Mouse (Mus musculus): ENCODE results near the gene Slamf6. TPM values are rescaled to one million over a fixed set of nuclear protein-coding genes. Genes with fewer than 3 reads are reported as not detected.

Gene Slamf6
- polyA plus RNA-seq, 1 experiment, result not detected

GRCm38 (mm10) chr1:171921641-171922040, 4.3 kb downstream of the Slamf6 start:
- H3K4me1 ChIP-seq (ENCODE audit: control insufficient read depth, insufficient read depth, low read length), result no peaks in the 10 kb centered on the region
- no peak overlapping the region for H3K4me3 ChIP-seq (ENCODE audit: insufficient read depth, low read length)
- TF ChIP-seq CTCF (IDR thresholded peaks at IDR 0.05; ENCODE audit: borderline replicate concordance, insufficient read depth, low read length), result no peak
- TF ChIP-seq POLR2A (IDR thresholded peaks at IDR 0.05; ENCODE audit: low read depth, low read length), result no peak
- no peak overlapping the region for H3K27ac ChIP-seq (ENCODE audit: insufficient read depth, low read length)

- Histone ChIP-seq H3K4me3 (ENCODE audit: insufficient read depth, low read length) (no peak overlapping the region), H3K27ac (ENCODE audit: insufficient read depth, low read length) (no peak overlapping the region), H3K4me1 (ENCODE audit: control insufficient read depth, insufficient read depth, low read length) (no peaks in the 10 kb centered on the region)
- TF ChIP-seq CTCF (IDR thresholded peaks at IDR 0.05; ENCODE audit: borderline replicate concordance, insufficient read depth, low read length) (no peak), POLR2A (IDR thresholded peaks at IDR 0.05; ENCODE audit: low read depth, low read length) (no peak)
These were observed 5.5 kb downstream of the Slamf6 start for GRCm38 (mm10) chr1:171922844-171923243.

- Histone ChIP-seq H3K27ac (ENCODE audit: insufficient read depth, low read length) (no peak overlapping the region), H3K4me1 (ENCODE audit: control insufficient read depth, insufficient read depth, low read length) (no peaks in the 10 kb centered on the region)
- TF ChIP-seq POLR2A (IDR thresholded peaks at IDR 0.05; ENCODE audit: low read depth, low read length) (no peak), CTCF (IDR thresholded peaks at IDR 0.05; ENCODE audit: borderline replicate concordance, insufficient read depth, low read length) (no peak)
These were observed 7.6 kb downstream of the Slamf6 start for GRCm38 (mm10) chr1:171924900-171925299.

GRCm38 (mm10) chr1:171933851-171934250, 16.5 kb downstream of the Slamf6 start:
- H3K4me3 ChIP-seq (ENCODE audit: insufficient read depth, low read length), result no peak overlapping the region
- no peak for TF ChIP-seq CTCF (IDR thresholded peaks at IDR 0.05; ENCODE audit: borderline replicate concordance, insufficient read depth, low read length)

More at GRCm38 (mm10) chr1:171924900-171925299, 7.6 kb downstream of the Slamf6 start:
- H3K4me3 ChIP-seq (ENCODE audit: insufficient read depth, low read length), result no peak overlapping the region

GRCm38 (mm10) chr1:171938952-171939948, 21.9 kb downstream of the Slamf6 start:
- H3K27ac ChIP-seq (ENCODE audit: insufficient read depth, low read length), result no peak overlapping the region
- TF ChIP-seq POLR2A (IDR thresholded peaks at IDR 0.05; ENCODE audit: low read depth, low read length) (no peak), CTCF (IDR thresholded peaks at IDR 0.05; ENCODE audit: borderline replicate concordance, insufficient read depth, low read length) (no peak)
- no peak overlapping the region for H3K4me3 ChIP-seq (ENCODE audit: insufficient read depth, low read length)
- H3K4me1 ChIP-seq (ENCODE audit: control insufficient read depth, insufficient read depth, low read length), result no peaks in the 10 kb centered on the region

More at GRCm38 (mm10) chr1:171933851-171934250, 16.5 kb downstream of the Slamf6 start:
- Histone ChIP-seq H3K27ac (ENCODE audit: insufficient read depth, low read length) (no peak overlapping the region), H3K4me1 (ENCODE audit: control insufficient read depth, insufficient read depth, low read length) (no peaks in the 10 kb centered on the region)

- no peak for TF ChIP-seq CTCF (IDR thresholded peaks at IDR 0.05; ENCODE audit: borderline replicate concordance, insufficient read depth, low read length)
- no peak for TF ChIP-seq POLR2A (IDR thresholded peaks at IDR 0.05; ENCODE audit: low read depth, low read length)
- H3K27ac ChIP-seq (ENCODE audit: insufficient read depth, low read length), result no peak overlapping the region
- no peak overlapping the region for H3K4me3 ChIP-seq (ENCODE audit: insufficient read depth, low read length)
- H3K4me1 ChIP-seq (ENCODE audit: control insufficient read depth, insufficient read depth, low read length), result no peaks in the 10 kb centered on the region
These were observed 23.3 kb downstream of the Slamf6 start for GRCm38 (mm10) chr1:171940626-171941025.

- Histone ChIP-seq H3K4me1 (ENCODE audit: control insufficient read depth, insufficient read depth, low read length) (no peaks in the 10 kb centered on the region), H3K27ac (ENCODE audit: insufficient read depth, low read length) (no peak overlapping the region), H3K4me3 (ENCODE audit: insufficient read depth, low read length) (no peak overlapping the region)
- TF ChIP-seq POLR2A (IDR thresholded peaks at IDR 0.05; ENCODE audit: low read depth, low read length) (no peak), CTCF (IDR thresholded peaks at IDR 0.05; ENCODE audit: borderline replicate concordance, insufficient read depth, low read length) (no peak)
These were observed 29.2 kb downstream of the Slamf6 start for GRCm38 (mm10) chr1:171946447-171946995.

GRCm38 (mm10) chr1:171948161-171948945, 31.0 kb downstream of the Slamf6 start:
- TF ChIP-seq POLR2A (IDR thresholded peaks at IDR 0.05; ENCODE audit: low read depth, low read length) (no peak), CTCF (IDR thresholded peaks at IDR 0.05; ENCODE audit: borderline replicate concordance, insufficient read depth, low read length) (no peak)
- Histone ChIP-seq H3K4me1 (ENCODE audit: control insufficient read depth, insufficient read depth, low read length) (no peaks in the 10 kb centered on the region), H3K27ac (ENCODE audit: insufficient read depth, low read length) (no peak overlapping the region), H3K4me3 (ENCODE audit: insufficient read depth, low read length) (no peak overlapping the region)

GRCm38 (mm10) chr1:171948946-171949508, 31.7 kb downstream of the Slamf6 start:
- H3K4me1 ChIP-seq (ENCODE audit: control insufficient read depth, insufficient read depth, low read length), result no peaks in the 10 kb centered on the region
- no peak for TF ChIP-seq CTCF (IDR thresholded peaks at IDR 0.05; ENCODE audit: borderline replicate concordance, insufficient read depth, low read length)
- no peak for TF ChIP-seq POLR2A (IDR thresholded peaks at IDR 0.05; ENCODE audit: low read depth, low read length)
- no peak overlapping the region for H3K4me3 ChIP-seq (ENCODE audit: insufficient read depth, low read length)
- no peak overlapping the region for H3K27ac ChIP-seq (ENCODE audit: insufficient read depth, low read length)
